Mouse (Mus musculus): ENCODE data around the gene Zw10. TPM values are rescaled to one million over a fixed set of nuclear protein-coding genes. Genes with fewer than 3 reads are reported as not detected.

Zw10 gene
- 8.7 and 13.8 TPM in 2 replicates for polyA plus RNA-seq (2012; rRNA removed)

GRCm38 (mm10) chr9:49055333-49056205, at the start of gene Zw10:
Gene Zw10, plus strand, starts transcription at chr9:49055613.
- WGBS, result under 1% methylated on average over 53 of the region's 53 CpGs
- TF ChIP-seq POLR2A (IDR thresholded peaks at IDR 0.05; ENCODE audit: borderline replicate concordance, extremely low read depth, low read depth, low read length) (peak; percentile 71; the same call in 1 of the 2 replicates), CTCF (IDR thresholded peaks at IDR 0.05; ENCODE audit: insufficient read depth, low read length) (no peak)
- peak within 1 kb of the TSS; percentile 95 for H3K4me3 ChIP-seq (replicated peaks; ENCODE audit: extremely low read depth, low read depth, low read length)
- peak; percentile 89 for DNase-seq
- peaks cover 6% of the 10 kb centered on the region; the same call in 1 of the 2 replicates for H3K4me1 ChIP-seq (ENCODE audit: control insufficient read depth, insufficient read depth, low read length)

- DNase-seq, result no peak
- WGBS, result 84% methylated on average over 7 of the region's 7 CpGs
- TF ChIP-seq CTCF (IDR thresholded peaks at IDR 0.05; ENCODE audit: insufficient read depth, low read length), result no peak
- TF ChIP-seq POLR2A (IDR thresholded peaks at IDR 0.05; ENCODE audit: borderline replicate concordance, extremely low read depth, low read depth, low read length), result no peak
- Histone ChIP-seq H3K4me1 (ENCODE audit: control insufficient read depth, insufficient read depth, low read length) (no peaks in the 10 kb centered on the region), H3K4me3 (replicated peaks; ENCODE audit: extremely low read depth, low read depth, low read length) (no peak overlapping the region)
Observed at GRCm38 (mm10) chr9:49015824-49016223, 39.6 kb upstream of the Zw10 start.

GRCm38 (mm10) chr9:49021289-49021688, 34.1 kb upstream of the Zw10 start:
- Histone ChIP-seq H3K4me1 (ENCODE audit: control insufficient read depth, insufficient read depth, low read length) (no peaks in the 10 kb centered on the region), H3K4me3 (replicated peaks; ENCODE audit: extremely low read depth, low read depth, low read length) (no peak overlapping the region)
- DNase-seq, result no peak
- WGBS, result 90% methylated on average over 5 of the region's 5 CpGs
- no peak for TF ChIP-seq CTCF (IDR thresholded peaks at IDR 0.05; ENCODE audit: insufficient read depth, low read length)
- no peak for TF ChIP-seq POLR2A (IDR thresholded peaks at IDR 0.05; ENCODE audit: borderline replicate concordance, extremely low read depth, low read depth, low read length)

GRCm38 (mm10) chr9:49023956-49024355, 31.5 kb upstream of the Zw10 start:
- DNase-seq, result no peak
- TF ChIP-seq CTCF (IDR thresholded peaks at IDR 0.05; ENCODE audit: insufficient read depth, low read length), result no peak
- no peak for TF ChIP-seq POLR2A (IDR thresholded peaks at IDR 0.05; ENCODE audit: borderline replicate concordance, extremely low read depth, low read depth, low read length)
- Histone ChIP-seq H3K4me3 (replicated peaks; ENCODE audit: extremely low read depth, low read depth, low read length) (no peak overlapping the region), H3K4me1 (ENCODE audit: control insufficient read depth, insufficient read depth, low read length) (no peaks in the 10 kb centered on the region)
- 82% methylated on average over 5 of the region's 5 CpGs for WGBS

GRCm38 (mm10) chr9:49024529-49024928, 30.9 kb upstream of the Zw10 start:
- H3K4me1 ChIP-seq (ENCODE audit: control insufficient read depth, insufficient read depth, low read length), result no peaks in the 10 kb centered on the region
- no peak for DNase-seq
- H3K4me3 ChIP-seq (replicated peaks; ENCODE audit: extremely low read depth, low read depth, low read length), result no peak overlapping the region
- no peak for TF ChIP-seq POLR2A (IDR thresholded peaks at IDR 0.05; ENCODE audit: borderline replicate concordance, extremely low read depth, low read depth, low read length)
- no peak for TF ChIP-seq CTCF (IDR thresholded peaks at IDR 0.05; ENCODE audit: insufficient read depth, low read length)
- WGBS, result 93% methylated on average over 2 of the region's 2 CpGs

- WGBS, result 90% methylated on average over 4 of the region's 4 CpGs
- no peak overlapping the region for H3K4me3 ChIP-seq (replicated peaks; ENCODE audit: extremely low read depth, low read depth, low read length)
- DNase-seq, result no peak
- no peak for TF ChIP-seq POLR2A (IDR thresholded peaks at IDR 0.05; ENCODE audit: borderline replicate concordance, extremely low read depth, low read depth, low read length)
- no peak for TF ChIP-seq CTCF (IDR thresholded peaks at IDR 0.05; ENCODE audit: insufficient read depth, low read length)
- H3K4me1 ChIP-seq (ENCODE audit: control insufficient read depth, insufficient read depth, low read length), result no peaks in the 10 kb centered on the region
Observed at GRCm38 (mm10) chr9:49034764-49035163, 20.6 kb upstream of the Zw10 start.

- H3K4me3 ChIP-seq (replicated peaks; ENCODE audit: extremely low read depth, low read depth, low read length), result no peak overlapping the region
- no peaks in the 10 kb centered on the region for H3K4me1 ChIP-seq (ENCODE audit: control insufficient read depth, insufficient read depth, low read length)
- WGBS, result 57% methylated on average over 5 of the region's 5 CpGs
- DNase-seq, result no peak
- TF ChIP-seq CTCF (IDR thresholded peaks at IDR 0.05; ENCODE audit: insufficient read depth, low read length) (no peak), POLR2A (IDR thresholded peaks at IDR 0.05; ENCODE audit: borderline replicate concordance, extremely low read depth, low read depth, low read length) (no peak)
Observed at GRCm38 (mm10) chr9:49050901-49051300, 4.5 kb upstream of the Zw10 start.

- TF ChIP-seq CTCF (IDR thresholded peaks at IDR 0.05; ENCODE audit: insufficient read depth, low read length) (peak; percentile 87), POLR2A (IDR thresholded peaks at IDR 0.05; ENCODE audit: borderline replicate concordance, extremely low read depth, low read depth, low read length) (no peak)
- Histone ChIP-seq H3K4me1 (ENCODE audit: control insufficient read depth, insufficient read depth, low read length) (0 out of 2 replicates have a peak, but pooled peaks cover 4% of the 10 kb centered on the region), H3K4me3 (replicated peaks; ENCODE audit: extremely low read depth, low read depth, low read length) (no peak overlapping the region)
- WGBS, result 5% methylated on average over 5 of the region's 5 CpGs
- peak; percentile 31 for DNase-seq
Observed at GRCm38 (mm10) chr9:49051349-49051748, 4.1 kb upstream of the Zw10 start.

- Histone ChIP-seq H3K4me1 (ENCODE audit: control insufficient read depth, insufficient read depth, low read length) (0 out of 2 replicates have a peak, but pooled peaks cover 4% of the 10 kb centered on the region), H3K4me3 (replicated peaks; ENCODE audit: extremely low read depth, low read depth, low read length) (no peak overlapping the region)
- WGBS, result 72% methylated on average over 3 of the region's 3 CpGs
- DNase-seq, result no peak
- TF ChIP-seq POLR2A (IDR thresholded peaks at IDR 0.05; ENCODE audit: borderline replicate concordance, extremely low read depth, low read depth, low read length), result no peak
- no peak for TF ChIP-seq CTCF (IDR thresholded peaks at IDR 0.05; ENCODE audit: insufficient read depth, low read length)
Observed at GRCm38 (mm10) chr9:49054028-49054427, 1.4 kb upstream of the Zw10 start.

- H3K4me1 ChIP-seq (ENCODE audit: control insufficient read depth, insufficient read depth, low read length), result no peaks in the 10 kb centered on the region
- no peak for TF ChIP-seq CTCF (IDR thresholded peaks at IDR 0.05; ENCODE audit: insufficient read depth, low read length)
- TF ChIP-seq POLR2A (IDR thresholded peaks at IDR 0.05; ENCODE audit: borderline replicate concordance, extremely low read depth, low read depth, low read length), result no peak
- no peak overlapping the region for H3K4me3 ChIP-seq (replicated peaks; ENCODE audit: extremely low read depth, low read depth, low read length)
- DNase-seq, result no peak
- 78% methylated on average over 3 of the region's 3 CpGs for WGBS
Observed at GRCm38 (mm10) chr9:49076847-49077246, 21.4 kb downstream of the Zw10 start.
